Mouse (Mus musculus) lung, adult 2 months (tissue): Measurements from ENCODE around the gene Trim5. TPM values are rescaled to one million over a fixed set of nuclear protein-coding genes. Genes with fewer than 3 reads are reported as not detected.

Source experiments
- DNase-seq: peaks from one replicate; pipeline ENCODE4 v3.0.0; 2022
- H3K4me1 ChIP-seq: fragments of 200-500 bp; 2 replicates; pipeline ENCODE4 v1.6.1; 2011; ENCODE audit warnings: low read length; ENCODE audit not compliant: control insufficient read depth, insufficient read depth
- H3K4me3 ChIP-seq: fragments of 200-500 bp; replicated peaks from 2 replicates; pipeline ENCODE3; 2011; ENCODE audit warnings: low read depth, mild to moderate bottlenecking, control low read depth, low read length; ENCODE audit errors: extremely low read depth
- CTCF ChIP-seq: fragments of 200-500 bp; IDR thresholded peaks from 2 replicates; pipeline ENCODE4 v1.5.1; 2011; ENCODE audit warnings: mild to moderate bottlenecking, low read length, control low read depth; ENCODE audit not compliant: insufficient read depth
- POLR2A ChIP-seq: fragments of 200-500 bp; IDR thresholded peaks from 2 replicates; pipeline ENCODE4 v1.6.1; 2011; ENCODE audit warnings: low read depth, mild to moderate bottlenecking, control low read depth, low read length, borderline replicate concordance; ENCODE audit errors: extremely low read depth
- WGBS: fragments of 180-500 bp; shearing (Covaris S2); methylation state at CpG from one replicate; pipeline ENCODE4 v1.1.7; 2018; 5-methylcytosine and 5-hydroxymethylcytosine counted together
- polyA plus RNA-seq: library from polyadenylated mRNA; depleted of rRNA; stranded (reverse); fragments of >200 nt; gene quantifications from 2 replicates; pipeline ENCODE4 v1.2.3, GENCODE M21; 2012; rRNA removed

Gene Trim5
- polyA plus RNA-seq, 1 experiment, result 1.9 TPM

DNA sequence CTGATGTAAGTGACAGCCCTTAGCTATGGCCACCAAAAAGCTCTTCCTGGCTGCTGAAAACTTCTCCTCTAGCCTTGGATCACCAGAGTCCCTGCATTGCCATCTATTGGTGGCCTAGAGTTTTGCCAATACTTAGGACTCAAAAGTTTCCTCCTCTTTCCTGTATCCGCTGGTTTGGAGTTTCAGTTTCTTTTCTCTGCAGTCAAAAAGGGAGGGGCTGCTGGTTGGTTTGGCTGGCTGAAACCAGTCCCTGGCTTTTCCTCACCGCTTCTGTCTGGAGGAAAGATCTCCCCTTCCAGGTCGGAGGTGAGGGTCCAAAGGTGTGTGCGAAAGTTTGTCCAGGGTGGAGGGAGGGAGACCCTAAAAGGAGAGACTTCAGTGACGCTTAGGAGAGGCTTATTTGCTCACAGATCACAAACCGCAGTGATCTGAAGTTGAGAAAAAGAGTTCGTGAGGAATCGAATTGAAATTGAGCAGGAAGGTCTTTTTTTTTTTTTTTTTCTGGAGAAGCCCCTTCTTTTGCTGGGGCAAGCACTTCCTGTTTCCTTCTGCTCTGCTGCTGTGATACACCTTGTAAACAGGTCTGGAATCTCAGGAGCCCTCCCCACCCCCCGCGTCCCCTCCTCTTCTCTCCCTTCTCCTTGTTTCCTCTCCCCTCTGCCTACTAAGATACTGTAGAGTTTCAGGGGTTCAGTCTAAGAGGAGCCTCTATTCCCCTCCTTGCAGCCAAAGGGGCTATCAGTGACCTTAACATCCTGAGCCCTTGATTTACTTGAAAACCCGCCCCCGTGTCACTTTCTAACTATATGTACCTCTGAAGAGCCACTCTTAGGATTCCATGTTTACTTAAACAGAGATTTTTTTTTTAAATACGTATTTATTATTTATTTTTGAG lies 43.4 kb downstream of the Trim5 start, which contains the start of gene Trim34a:
Trim34a (plus strand) TSS at position 171 of the 895 bp plus-strand sequence.
- Histone ChIP-seq H3K4me3 (peak within 1 kb of the TSS; percentile 99), H3K4me1 (no peaks in the 10 kb centered on the region; the same call in 1 of the 2 replicates)
- TF ChIP-seq CTCF (no peak; the same call in 1 of the 2 replicates), POLR2A (peak; percentile 55; the same call in 1 of the 2 replicates)
- peak; percentile 65 for DNase-seq
- WGBS, result 1% methylated on average over 13 of the region's 13 CpGs

DNA sequence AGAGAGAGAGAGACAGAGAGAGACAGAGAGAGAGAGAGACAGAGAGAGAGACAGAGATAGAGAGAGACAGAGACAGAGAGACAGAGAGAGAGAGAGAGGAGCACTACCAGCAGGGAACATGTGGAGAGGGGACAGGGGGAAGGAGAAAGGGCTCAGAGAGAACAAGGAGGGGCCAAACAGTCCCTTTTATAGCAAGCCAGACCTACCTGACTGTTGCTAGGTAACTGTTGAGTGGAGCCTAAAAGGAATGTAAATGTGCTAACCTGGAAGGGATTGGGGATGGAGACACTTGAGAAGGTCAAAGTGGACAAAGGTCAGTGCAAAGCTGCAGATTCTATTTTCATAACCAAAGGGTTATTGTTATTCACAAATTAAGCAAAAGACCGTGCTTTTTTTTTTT lies 44.3 kb downstream of the Trim5 start:
- no peak for TF ChIP-seq POLR2A
- TF ChIP-seq CTCF, result no peak
- 48% methylated on average over 1 of the region's 1 CpGs for WGBS
- no peak for DNase-seq
- no peak overlapping the region for H3K4me3 ChIP-seq
- no peaks in the 10 kb centered on the region; the same call in 1 of the 2 replicates for H3K4me1 ChIP-seq

DNA sequence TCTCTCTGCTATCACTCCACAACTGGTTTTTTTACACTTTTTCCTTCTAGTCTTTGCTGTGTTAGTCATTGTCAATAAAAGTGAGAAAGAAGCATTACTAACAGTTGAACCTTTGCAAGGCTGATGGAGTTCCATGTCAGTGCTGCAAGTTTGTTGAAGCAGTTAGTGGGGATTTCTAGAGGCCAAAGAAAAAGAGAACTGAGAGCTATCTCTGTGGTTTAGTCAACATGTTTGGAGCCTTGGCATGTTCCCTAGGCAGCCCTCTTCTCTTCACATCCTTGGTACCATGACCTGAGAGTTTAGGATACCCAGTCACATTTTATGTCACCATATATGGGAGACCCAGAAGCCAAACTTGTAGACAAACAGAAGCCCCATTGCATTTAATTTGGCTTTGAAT lies 47.0 kb downstream of the Trim5 start:
- Histone ChIP-seq H3K4me3 (no peak overlapping the region), H3K4me1 (no peaks in the 10 kb centered on the region; the same call in 1 of the 2 replicates)
- TF ChIP-seq CTCF, result no peak
- TF ChIP-seq POLR2A, result no peak
- DNase-seq, result no peak

DNA sequence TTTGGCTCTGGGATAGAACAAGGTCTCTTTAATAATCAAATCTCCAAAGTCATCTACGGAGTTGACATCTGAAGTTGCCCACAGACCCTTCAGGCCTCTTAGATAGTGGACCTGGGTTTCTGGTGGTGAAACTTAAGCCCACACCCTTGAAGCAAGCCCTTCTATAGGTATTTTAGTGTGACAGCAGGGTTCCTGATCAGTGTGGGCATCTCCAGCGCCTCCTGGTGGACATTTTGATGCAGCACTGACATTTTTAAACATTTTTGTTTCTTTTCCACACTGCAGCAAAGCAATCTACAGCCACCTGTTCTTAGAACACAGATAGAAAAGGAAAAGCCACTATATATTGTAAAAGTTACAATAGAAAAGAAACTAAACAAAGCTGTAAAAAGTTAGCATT lies 56.7 kb downstream of the Trim5 start:
- 33% methylated on average over 2 of the region's 2 CpGs for WGBS
- Histone ChIP-seq H3K4me3 (no peak overlapping the region), H3K4me1 (no peaks in the 10 kb centered on the region)
- DNase-seq, result peak; percentile 51
- peak; percentile 83 for TF ChIP-seq CTCF
- TF ChIP-seq POLR2A, result no peak

DNA sequence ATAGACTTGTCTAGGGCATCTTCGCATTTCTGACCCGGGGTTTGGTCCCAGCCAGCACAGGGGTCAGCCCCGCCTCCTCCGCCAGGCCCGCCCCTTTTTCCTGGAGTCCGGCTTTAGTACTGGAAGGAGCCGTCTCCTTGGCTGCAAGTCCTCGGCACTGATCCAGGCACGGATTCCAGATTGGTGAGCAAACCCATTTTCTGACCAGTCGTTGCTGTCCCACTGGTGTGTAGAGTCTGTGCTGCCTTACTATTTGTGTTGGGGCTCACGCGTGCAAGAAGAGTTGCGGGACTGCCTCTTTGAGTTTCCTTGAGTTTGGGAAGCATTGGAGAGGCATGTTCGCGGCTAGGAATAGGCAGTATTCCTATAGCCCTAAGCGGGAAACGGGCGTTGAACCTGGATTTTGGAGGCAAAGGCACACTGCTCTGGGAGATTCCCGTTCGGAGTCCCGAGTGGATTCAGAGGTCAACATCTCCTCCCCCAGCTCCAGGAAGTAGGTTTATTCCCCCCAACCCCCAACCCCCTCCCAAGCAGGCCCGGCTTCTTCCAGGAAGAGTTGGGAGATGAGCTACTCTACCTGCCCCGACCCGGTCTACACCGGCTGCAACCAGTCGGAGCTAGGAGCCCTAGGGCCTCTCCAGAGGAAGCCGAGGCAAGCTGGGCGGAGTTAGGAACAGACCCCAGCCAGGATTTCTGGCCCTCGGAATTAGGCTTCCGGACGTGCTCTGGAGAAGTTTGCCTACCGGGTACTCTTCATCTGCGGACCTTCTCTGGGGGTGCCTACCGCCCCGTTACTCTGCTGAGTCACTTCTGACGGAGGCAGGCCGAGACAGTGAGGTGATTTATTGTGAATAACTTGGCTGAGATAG lies 69.0 kb downstream of the Trim5 start, which contains the start of gene Trim6:
Trim6 (plus strand) TSS at position 93 of the 869 bp plus-strand sequence.
- no peak for TF ChIP-seq CTCF
- no peak; the same call in 1 of the 2 replicates for TF ChIP-seq POLR2A
- peak; percentile 81 for DNase-seq
- H3K4me3 ChIP-seq, result peak within 1 kb of the TSS; percentile 58
- 2% methylated on average over 37 of the region's 37 CpGs for WGBS
- H3K4me1 ChIP-seq, result no peaks in the 10 kb centered on the region

DNA sequence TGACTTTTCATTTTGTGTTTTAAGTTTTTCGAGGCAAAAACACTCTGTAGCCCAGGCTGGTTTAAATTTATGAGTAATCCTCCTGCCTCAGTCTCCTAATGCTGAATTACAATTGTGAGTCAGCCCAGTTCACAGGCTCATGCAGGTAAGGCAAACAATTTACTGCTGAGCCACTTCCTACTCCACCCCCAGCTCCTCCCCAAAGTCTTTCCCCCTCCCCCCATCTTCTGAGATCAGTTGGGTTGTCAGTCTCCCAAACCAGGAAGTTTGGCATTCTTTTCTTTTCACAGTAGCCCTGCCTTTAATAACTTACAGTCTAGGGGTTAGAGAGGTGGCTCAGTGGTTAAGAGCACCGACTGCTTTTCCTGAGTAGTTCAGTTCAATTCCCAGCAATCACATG lies 70.0 kb downstream of the Trim5 start:
- Histone ChIP-seq H3K4me1 (no peaks in the 10 kb centered on the region), H3K4me3 (no peak overlapping the region)
- 57% methylated on average over 2 of the region's 2 CpGs for WGBS
- DNase-seq, result no peak
- TF ChIP-seq POLR2A (no peak), CTCF (no peak)

DNA sequence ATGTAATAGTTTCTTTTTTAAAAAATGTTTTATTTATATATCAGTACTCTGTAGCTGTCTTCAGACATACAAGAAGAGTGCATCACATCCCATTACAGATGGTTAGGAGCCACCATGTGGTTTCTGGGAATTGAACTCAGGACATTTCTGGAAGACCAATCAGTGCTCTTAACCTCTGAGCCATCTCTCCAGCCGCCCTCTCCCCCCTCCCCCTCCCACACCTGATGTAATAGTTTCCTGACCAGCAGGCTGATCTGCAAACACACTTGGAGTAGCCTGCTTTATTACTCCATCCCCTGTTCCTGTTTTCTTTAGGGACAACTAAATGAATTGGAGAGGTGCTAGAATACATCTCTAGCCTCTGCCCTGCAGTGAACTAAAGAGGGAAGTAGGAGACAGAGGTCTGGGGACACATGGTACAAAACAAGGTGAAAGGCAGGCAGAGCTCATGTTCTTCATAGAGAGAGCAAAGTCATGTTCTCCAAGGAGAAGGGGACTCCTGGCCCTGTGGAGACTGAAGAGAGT lies 71.8 kb downstream of the Trim5 start:
- no peak overlapping the region for H3K4me3 ChIP-seq
- TF ChIP-seq CTCF (no peak), POLR2A (no peak)
- no peak for DNase-seq
- H3K4me1 ChIP-seq, result no peaks in the 10 kb centered on the region
- 21% methylated on average over 1 of the region's 1 CpGs for WGBS

Other genes starting within 250 kb of the Trim5 start
- gene Olfr642, start 235.4 kb downstream of the Trim5 start, polyA plus RNA-seq, result not detected in 2 replicates
- not detected in 2 replicates for gene 4930516K23Rik, start 226.6 kb downstream of the Trim5 start, polyA plus RNA-seq
- not detected in 2 replicates for gene Olfr644, start 216.2 kb downstream of the Trim5 start, polyA plus RNA-seq
- not detected in 2 replicates for gene Olfr645, start 202.6 kb downstream of the Trim5 start, polyA plus RNA-seq
- not detected in 2 replicates for gene Olfr646, start 183.2 kb downstream of the Trim5 start, polyA plus RNA-seq
- not detected in 2 replicates for gene Ubqln5, start 158.3 kb downstream of the Trim5 start, polyA plus RNA-seq
- not detected in 2 replicates for gene Olfr643, start 150.7 kb downstream of the Trim5 start, polyA plus RNA-seq
- gene Ubqln3, start 144.8 kb downstream of the Trim5 start, polyA plus RNA-seq, result not detected in 2 replicates
- gene Ubqlnl, start 137.5 kb downstream of the Trim5 start, polyA plus RNA-seq, result not detected in 2 replicates
- gene Olfm5, start 123.3 kb downstream of the Trim5 start, polyA plus RNA-seq, result not detected in 2 replicates
- 0.04 TPM in 1 of 2 replicates, not detected in the other for gene Olfr648, start 104.7 kb downstream of the Trim5 start, polyA plus RNA-seq
- not detected in 2 replicates for gene Olfr649, start 92.1 kb downstream of the Trim5 start, polyA plus RNA-seq
- gene Trim6, start 69.3 kb downstream of the Trim5 start, polyA plus RNA-seq, result 0.88 and 1.3 TPM in 2 replicates
- gene Trim34a, start 43.6 kb downstream of the Trim5 start, polyA plus RNA-seq, result 5.7 and 15.2 TPM in 2 replicates
- gene Trim12a, start 27.4 kb upstream of the Trim5 start, polyA plus RNA-seq, result 3.1 and 11.5 TPM in 2 replicates
- 0.26 and 3.4 TPM in 2 replicates for gene Trim34b, start 41.4 kb upstream of the Trim5 start, polyA plus RNA-seq
- gene Trim12c, start 65.3 kb upstream of the Trim5 start, polyA plus RNA-seq, result 3.2 and 3.8 TPM in 2 replicates
- gene Trim30b, start 81.8 kb upstream of the Trim5 start, polyA plus RNA-seq, result 0.45 and 1.1 TPM in 2 replicates
- gene Trim30c, start 112.7 kb upstream of the Trim5 start, polyA plus RNA-seq, result not detected in 2 replicates
- 3.7 and 7.5 TPM in 2 replicates for gene Trim30a, start 177.1 kb upstream of the Trim5 start, polyA plus RNA-seq
- gene Trim30d, start 219.8 kb upstream of the Trim5 start, polyA plus RNA-seq, result 1.0 and 4.0 TPM in 2 replicates